Mouse (Mus musculus) right cerebral cortex, postnatal 36 days (tissue): ENCODE results near the gene Ang6.
"Not testable (repeated sequence)": the region's sequence is repeated elsewhere in the genome, so short reads cannot be mapped to it uniquely, and the experiment has no call there.

Experiments
- DNase-seq, 2 experiments: peaks; one replicate each; pipeline ENCODE4 v3.0.0; 2022; ENCODE audit warnings: low spot score in 2 of 2, mixed read lengths in 1 of 2

Ang6 gene

GRCm38 (mm10) chr14:44002169-44002568, at the start of gene Ang6:
Gene Ang6 (minus strand): TSS chr14:44002269.
- no peak for DNase-seq

GRCm38 (mm10) chr14:44046567-44046966, 44.5 kb upstream of the Ang6 start:
- not testable (repeated sequence) for DNase-seq

GRCm38 (mm10) chr14:44031828-44032227, 29.8 kb upstream of the Ang6 start:
- not testable (repeated sequence) for DNase-seq

GRCm38 (mm10) chr14:44009686-44010085, 7.6 kb upstream of the Ang6 start:
- DNase-seq: not testable (repeated sequence)

GRCm38 (mm10) chr14:44008021-44008420, 6.0 kb upstream of the Ang6 start:
- DNase-seq: not testable (repeated sequence)

- DNase-seq: no peak
Observed at GRCm38 (mm10) chr14:44001600-44001999, 469 bp downstream of the Ang6 start.

- DNase-seq: not testable (repeated sequence)
Observed at GRCm38 (mm10) chr14:43998455-43999000, 3.5 kb downstream of the Ang6 start.

GRCm38 (mm10) chr14:43987404-43987803, 14.7 kb downstream of the Ang6 start:
- peak; percentile 47 to 56 for DNase-seq

- DNase-seq: no peak
Observed at GRCm38 (mm10) chr14:43986147-43986546, 15.9 kb downstream of the Ang6 start.

- DNase-seq: peak; percentile 2 to 30
Observed at GRCm38 (mm10) chr14:43983897-43984296, 18.2 kb downstream of the Ang6 start.

GRCm38 (mm10) chr14:43983454-43983853, 18.6 kb downstream of the Ang6 start:
- no peak for DNase-seq

- DNase-seq: not testable (repeated sequence)
Observed at GRCm38 (mm10) chr14:43956769-43957168, 45.3 kb downstream of the Ang6 start, which contains the start of gene Ang5. Gene Ang5 (plus strand): TSS chr14:43957069.

GRCm38 (mm10) chr14:43955074-43955473, 47.0 kb downstream of the Ang6 start:
- not testable (repeated sequence) for DNase-seq

GRCm38 (mm10) chr14:43953382-43953781, 48.7 kb downstream of the Ang6 start:
- not testable (repeated sequence) for DNase-seq
